Mouse (Mus musculus): ENCODE measurements around the gene Slc6a16. TPM values are rescaled to one million over a fixed set of nuclear protein-coding genes. Genes with fewer than 3 reads are reported as not detected.
A peak's percentile ranks its signal among the peaks of the same experiment; 100 is the strongest.

Slc6a16 gene
- polyA plus RNA-seq, 1 experiment from 2014 or later = 2.0 TPM

DNA sequence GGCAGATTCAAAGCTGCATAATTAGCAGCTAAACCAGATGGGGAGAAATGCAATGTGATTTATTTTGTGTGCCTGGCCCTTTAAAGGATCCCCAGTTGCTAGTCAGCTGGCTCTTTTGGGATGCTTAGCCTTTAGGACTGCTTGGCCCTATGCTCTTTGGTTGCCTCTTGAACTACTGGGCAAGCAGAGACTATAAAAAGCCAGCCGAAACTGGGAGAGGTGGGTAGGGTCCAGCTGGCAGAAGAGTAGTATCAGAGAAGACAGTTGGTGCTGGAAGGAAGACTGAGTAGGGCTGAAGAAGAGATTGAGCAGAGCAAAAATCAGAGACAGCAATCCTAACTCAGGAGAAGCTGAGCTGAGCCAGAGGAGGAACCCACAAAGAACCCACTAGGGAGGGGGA is 55.7 kb downstream of the Slc6a16 start:
- Histone ChIP-seq H3K4me1 (ENCODE audit: control insufficient read depth, insufficient read depth, low read depth, low read length) (no peaks in the 10 kb centered on the region), H3K36me3 (ENCODE audit: control insufficient read depth, insufficient read depth, low read length) (no peaks in the 10 kb centered on the region), H3K27me3 (replicated peaks; ENCODE audit: control insufficient read depth, insufficient read depth, low read length) (no peaks in the 10 kb centered on the region), H3K4me3 (ENCODE audit: low read length) (no peak overlapping the region), H3K9ac (ENCODE audit: low read depth, low read length) (no peak overlapping the region), H3K4me2 (ENCODE audit: low read length) (no peak overlapping the region), H3K9me3 (ENCODE audit: control insufficient read depth, low read length) (peaks cover under 1% of the 10 kb centered on the region; the same call in 1 of the 2 replicates), H3K27ac (ENCODE audit: low read depth, low read length) (no peak overlapping the region)
- ATAC-seq = no peak
- 79% methylated on average over 1 of the region's 1 CpGs for WGBS

- Histone ChIP-seq H3K27ac (ENCODE audit: low read depth, low read length) (no peak overlapping the region), H3K9me3 (ENCODE audit: control insufficient read depth, low read length) (no peaks in the 10 kb centered on the region), H3K9ac (ENCODE audit: low read depth, low read length) (no peak overlapping the region), H3K36me3 (ENCODE audit: control insufficient read depth, insufficient read depth, low read length) (no peaks in the 10 kb centered on the region), H3K4me3 (ENCODE audit: low read length) (no peak overlapping the region), H3K4me1 (ENCODE audit: control insufficient read depth, insufficient read depth, low read depth, low read length) (peaks cover 1% of the 10 kb centered on the region; the same call in 1 of the 2 replicates), H3K27me3 (replicated peaks; ENCODE audit: control insufficient read depth, insufficient read depth, low read length) (no peaks in the 10 kb centered on the region), H3K4me2 (ENCODE audit: low read length) (no peak overlapping the region)
- 72% methylated on average over 3 of the region's 3 CpGs for WGBS
- no peak for ATAC-seq
These were observed 56.7 kb downstream of the Slc6a16 start for GRCm38 (mm10) chr7:45297563-45297962.

- 22% methylated on average over 5 of the region's 5 CpGs for WGBS
- Histone ChIP-seq H3K4me2 (ENCODE audit: low read length) (no peak overlapping the region), H3K4me1 (ENCODE audit: control insufficient read depth, insufficient read depth, low read depth, low read length) (peaks cover 7% of the 10 kb centered on the region), H3K36me3 (ENCODE audit: control insufficient read depth, insufficient read depth, low read length) (no peaks in the 10 kb centered on the region), H3K9me3 (ENCODE audit: control insufficient read depth, low read length) (no peaks in the 10 kb centered on the region), H3K27me3 (replicated peaks; ENCODE audit: control insufficient read depth, insufficient read depth, low read length) (no peaks in the 10 kb centered on the region), H3K27ac (ENCODE audit: low read depth, low read length) (no peak overlapping the region), H3K4me3 (ENCODE audit: low read length) (no peak overlapping the region), H3K9ac (ENCODE audit: low read depth, low read length) (no peak overlapping the region)
- peak; percentile 91 for ATAC-seq
These were observed 58.9 kb downstream of the Slc6a16 start for GRCm38 (mm10) chr7:45299752-45300151.

DNA sequence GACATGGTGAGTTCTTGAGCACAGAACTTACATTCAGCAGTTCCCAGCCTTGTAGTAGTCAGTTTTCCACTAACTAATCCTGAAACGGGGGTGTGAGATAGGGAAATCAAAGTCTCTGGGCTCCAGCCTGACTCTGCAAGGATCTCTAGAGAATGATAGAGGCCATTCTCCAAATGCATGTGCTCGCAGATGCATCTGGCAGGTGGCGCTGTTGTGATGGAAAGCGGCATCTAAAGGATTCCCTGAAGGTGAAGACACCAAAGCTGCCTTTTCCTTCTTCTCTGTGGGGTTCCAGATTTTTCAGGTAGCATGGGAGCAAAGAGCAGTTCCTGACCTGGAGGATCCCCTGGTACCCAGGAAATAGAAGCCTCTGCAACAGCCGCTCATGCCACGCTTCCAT is 59.4 kb downstream of the Slc6a16 start:
- no peaks in the 10 kb centered on the region for H3K9me3 ChIP-seq (ENCODE audit: control insufficient read depth, low read length)
- peaks cover 10% of the 10 kb centered on the region for H3K4me1 ChIP-seq (ENCODE audit: control insufficient read depth, insufficient read depth, low read depth, low read length)
- H3K4me2 ChIP-seq (ENCODE audit: low read length) = peak overlapping the region; percentile 4; the same call in 1 of the 2 replicates
- H3K27me3 ChIP-seq (replicated peaks; ENCODE audit: control insufficient read depth, insufficient read depth, low read length) = no peaks in the 10 kb centered on the region
- WGBS = 15% methylated on average over 6 of the region's 6 CpGs
- no peaks in the 10 kb centered on the region for H3K36me3 ChIP-seq (ENCODE audit: control insufficient read depth, insufficient read depth, low read length)
- 0 out of 2 replicates have a peak overlapping the region, but pooled peaks have one; percentile 6 for H3K9ac ChIP-seq (ENCODE audit: low read depth, low read length)
- ATAC-seq = peak; percentile 57
- H3K27ac ChIP-seq (ENCODE audit: low read depth, low read length) = no peak overlapping the region
- H3K4me3 ChIP-seq (ENCODE audit: low read length) = no peak overlapping the region

DNA sequence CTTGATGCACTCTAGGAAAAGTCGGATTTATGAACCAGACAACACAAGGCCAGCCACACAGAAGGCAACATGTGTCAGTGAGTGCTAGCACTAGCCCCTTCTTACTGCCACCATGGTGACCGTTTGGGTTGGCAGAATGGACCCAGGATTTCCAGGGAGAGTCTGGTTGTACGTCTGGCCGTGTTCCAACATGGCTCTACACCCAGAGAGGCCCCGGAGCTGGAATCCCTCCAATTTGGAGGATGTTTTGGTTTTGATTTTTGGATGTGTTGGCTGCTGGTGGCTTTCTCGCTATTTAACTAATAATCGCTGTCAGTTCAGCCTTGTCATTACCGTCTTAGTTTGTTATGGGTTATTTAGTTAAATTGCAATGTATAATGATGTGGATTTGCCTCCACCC is 61.7 kb downstream of the Slc6a16 start:
- no peak overlapping the region for H3K27ac ChIP-seq (ENCODE audit: low read depth, low read length)
- H3K9ac ChIP-seq (ENCODE audit: low read depth, low read length) = no peak overlapping the region
- no peaks in the 10 kb centered on the region for H3K9me3 ChIP-seq (ENCODE audit: control insufficient read depth, low read length)
- no peaks in the 10 kb centered on the region for H3K27me3 ChIP-seq (replicated peaks; ENCODE audit: control insufficient read depth, insufficient read depth, low read length)
- H3K36me3 ChIP-seq (ENCODE audit: control insufficient read depth, insufficient read depth, low read length) = no peaks in the 10 kb centered on the region
- no peak overlapping the region for H3K4me2 ChIP-seq (ENCODE audit: low read length)
- peaks cover 11% of the 10 kb centered on the region for H3K4me1 ChIP-seq (ENCODE audit: control insufficient read depth, insufficient read depth, low read depth, low read length)
- no peak overlapping the region for H3K4me3 ChIP-seq (ENCODE audit: low read length)
- 51% methylated on average over 8 of the region's 8 CpGs for WGBS
- ATAC-seq = no peak

DNA sequence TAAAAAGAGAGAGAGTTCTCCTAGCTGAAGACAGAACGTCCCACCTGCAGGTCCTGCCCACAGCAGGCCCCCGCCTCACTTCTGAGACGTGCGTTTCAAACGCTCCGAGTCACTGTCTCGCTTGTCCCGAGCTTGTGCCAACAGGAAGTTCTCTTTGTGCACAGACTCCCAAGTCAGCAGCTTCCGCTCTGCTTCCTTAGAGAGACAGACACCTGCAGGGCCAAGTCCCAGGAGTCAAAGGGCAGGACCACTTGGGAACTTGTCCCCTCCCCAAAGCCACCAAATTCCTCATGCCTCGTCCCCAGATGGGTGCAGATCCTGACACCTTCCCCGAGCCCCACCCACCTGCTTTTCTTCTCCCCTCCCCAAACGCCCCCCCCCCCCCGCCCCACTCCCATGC is 64.0 kb downstream of the Slc6a16 start:
- Histone ChIP-seq H3K4me1 (ENCODE audit: control insufficient read depth, insufficient read depth, low read depth, low read length) (peaks cover 11% of the 10 kb centered on the region), H3K9me3 (ENCODE audit: control insufficient read depth, low read length) (no peaks in the 10 kb centered on the region), H3K27me3 (replicated peaks; ENCODE audit: control insufficient read depth, insufficient read depth, low read length) (no peaks in the 10 kb centered on the region), H3K36me3 (ENCODE audit: control insufficient read depth, insufficient read depth, low read length) (peaks cover 5% of the 10 kb centered on the region; the same call in 1 of the 2 replicates), H3K4me3 (ENCODE audit: low read length) (peak overlapping the region; percentile 17), H3K9ac (ENCODE audit: low read depth, low read length) (peak overlapping the region; percentile 40), H3K4me2 (ENCODE audit: low read length) (peak overlapping the region; percentile 49), H3K27ac (ENCODE audit: low read depth, low read length) (no peak overlapping the region)
- 16% methylated on average over 11 of the region's 13 CpGs for WGBS
- no peak for ATAC-seq

DNA sequence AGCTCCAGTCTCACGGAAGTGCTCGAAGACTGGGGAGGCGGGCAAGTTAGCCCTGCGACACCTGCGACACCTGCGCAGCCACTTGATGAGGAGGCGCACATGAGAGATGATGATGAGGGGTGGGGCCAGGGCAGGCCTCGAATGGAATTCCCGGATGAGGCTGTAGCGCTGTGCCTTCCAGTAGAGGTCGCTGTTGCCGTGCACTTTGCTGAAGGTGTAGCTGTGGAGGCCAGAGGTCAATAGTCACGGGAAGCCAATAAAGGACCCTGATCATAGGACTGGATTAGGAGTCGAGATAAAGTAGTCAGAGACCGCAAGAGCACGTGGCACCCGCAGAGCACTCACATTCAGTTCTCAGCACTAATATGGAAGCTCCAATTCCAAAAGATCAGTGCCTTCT is 64.4 kb downstream of the Slc6a16 start:
- peaks cover 11% of the 10 kb centered on the region for H3K4me1 ChIP-seq (ENCODE audit: control insufficient read depth, insufficient read depth, low read depth, low read length)
- 8% methylated on average over 17 of the region's 17 CpGs for WGBS
- no peak overlapping the region for H3K27ac ChIP-seq (ENCODE audit: low read depth, low read length)
- H3K4me3 ChIP-seq (ENCODE audit: low read length) = peak overlapping the region; percentile 17
- peak overlapping the region; percentile 49 for H3K4me2 ChIP-seq (ENCODE audit: low read length)
- peaks cover 5% of the 10 kb centered on the region; the same call in 1 of the 2 replicates for H3K36me3 ChIP-seq (ENCODE audit: control insufficient read depth, insufficient read depth, low read length)
- peak; percentile 35; the same call in 1 of the 2 replicates for ATAC-seq
- H3K27me3 ChIP-seq (replicated peaks; ENCODE audit: control insufficient read depth, insufficient read depth, low read length) = no peaks in the 10 kb centered on the region
- H3K9me3 ChIP-seq (ENCODE audit: control insufficient read depth, low read length) = no peaks in the 10 kb centered on the region
- H3K9ac ChIP-seq (ENCODE audit: low read depth, low read length) = peak overlapping the region; percentile 40; the same call in 1 of the 2 replicates

GRCm38 (mm10) chr7:45308551-45309240 is 67.8 kb downstream of the Slc6a16 start:
- Histone ChIP-seq H3K27me3 (replicated peaks; ENCODE audit: control insufficient read depth, insufficient read depth, low read length) (no peaks in the 10 kb centered on the region), H3K9ac (ENCODE audit: low read depth, low read length) (no peak overlapping the region), H3K4me3 (ENCODE audit: low read length) (no peak overlapping the region), H3K4me1 (ENCODE audit: control insufficient read depth, insufficient read depth, low read depth, low read length) (peaks cover 11% of the 10 kb centered on the region), H3K36me3 (ENCODE audit: control insufficient read depth, insufficient read depth, low read length) (peaks cover 5% of the 10 kb centered on the region; the same call in 1 of the 2 replicates), H3K27ac (ENCODE audit: low read depth, low read length) (no peak overlapping the region), H3K9me3 (ENCODE audit: control insufficient read depth, low read length) (no peaks in the 10 kb centered on the region), H3K4me2 (ENCODE audit: low read length) (no peak overlapping the region)
- ATAC-seq = no peak
- WGBS = 69% methylated on average over 15 of the region's 15 CpGs

DNA sequence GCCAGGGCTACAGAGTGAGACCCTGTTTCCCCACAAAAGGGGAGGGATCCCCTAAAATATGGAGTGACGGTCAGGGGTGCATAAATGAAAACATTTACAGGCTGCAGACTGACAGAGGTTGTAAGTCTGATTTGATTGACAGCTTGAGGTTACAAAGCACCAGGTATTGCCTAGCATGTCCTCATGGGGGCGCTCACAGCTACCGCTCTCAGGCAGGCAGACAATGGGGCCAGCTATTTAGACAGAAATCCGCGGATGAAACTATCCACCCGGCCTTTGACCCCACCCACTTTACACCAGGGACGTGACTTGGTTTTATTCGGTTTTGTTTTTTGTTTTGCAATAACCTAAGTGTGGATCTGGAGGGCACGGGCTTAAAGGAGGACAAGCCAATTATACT is 68.6 kb downstream of the Slc6a16 start:
- no peak overlapping the region for H3K4me3 ChIP-seq (ENCODE audit: low read length)
- no peak for ATAC-seq
- no peaks in the 10 kb centered on the region for H3K9me3 ChIP-seq (ENCODE audit: control insufficient read depth, low read length)
- no peak overlapping the region for H3K27ac ChIP-seq (ENCODE audit: low read depth, low read length)
- peaks cover 5% of the 10 kb centered on the region; the same call in 1 of the 2 replicates for H3K36me3 ChIP-seq (ENCODE audit: control insufficient read depth, insufficient read depth, low read length)
- H3K9ac ChIP-seq (ENCODE audit: low read depth, low read length) = no peak overlapping the region
- WGBS = 14% methylated on average over 9 of the region's 9 CpGs
- no peaks in the 10 kb centered on the region for H3K27me3 ChIP-seq (replicated peaks; ENCODE audit: control insufficient read depth, insufficient read depth, low read length)
- no peak overlapping the region for H3K4me2 ChIP-seq (ENCODE audit: low read length)
- H3K4me1 ChIP-seq (ENCODE audit: control insufficient read depth, insufficient read depth, low read depth, low read length) = peaks cover 10% of the 10 kb centered on the region

Measured in hindbrain, embryonic 16.5 days (tissue).